Mouse (Mus musculus) kidney, adult 2 months (tissue): Measurements from ENCODE around the gene Col24a1.

Source experiments
- CTCF ChIP-seq: fragments of 200-500 bp; conservative IDR thresholded peaks from 2 replicates; pipeline ENCODE4 v1.5.1; 2011; ENCODE audit warnings: low read depth, mild to moderate bottlenecking, control low read depth, low read length, moderate library complexity, mixed read lengths; ENCODE audit not compliant: insufficient read depth, insufficient read length
- POLR2A ChIP-seq: fragments of 200-500 bp; IDR thresholded peaks from one replicate; pipeline ENCODE4 v1.6.1; 2011; ENCODE audit warnings: low read depth, low read length, control low read depth

- TF ChIP-seq CTCF: no peak
- TF ChIP-seq POLR2A: no peak
These were observed 128.1 kb downstream of the Col24a1 start for GRCm38 (mm10) chr3:145420421-145420820.
